Mouse (Mus musculus): ENCODE measurements around the gene Sgca. TPM values are rescaled to one million over a fixed set of nuclear protein-coding genes. Genes with fewer than 3 reads are reported as not detected.

Gene Sgca
- polyA plus RNA-seq, 1 experiment, result 303 TPM

GRCm38 (mm10) chr11:94987341-94987740 is 11.2 kb upstream of the Sgca start:
- Histone ChIP-seq H3K27me3 (ENCODE audit: control insufficient read depth, insufficient read depth, insufficient read length) (no peaks in the 10 kb centered on the region), H3K4me2 (ENCODE audit: low read depth) (no peak overlapping the region), H3K36me3 (ENCODE audit: control insufficient read depth, insufficient read depth) (no peaks in the 10 kb centered on the region), H3K79me2 (ENCODE audit: control insufficient read depth, insufficient read depth) (peaks cover 5% of the 10 kb centered on the region), H3ac (ENCODE audit: control insufficient read depth, insufficient read length) (no peak overlapping the region), H3K4me3 (no peak overlapping the region)
- TF ChIP-seq USF1 (IDR thresholded peaks at IDR 0.05; ENCODE audit: low read depth) (no peak), CEBPB (IDR thresholded peaks at IDR 0.05; ENCODE audit: insufficient read depth, poor library complexity, severe bottlenecking) (no peak), TCF12 (IDR thresholded peaks at IDR 0.05; ENCODE audit: insufficient read depth, poor library complexity, severe bottlenecking) (no peak), MAX (IDR thresholded peaks at IDR 0.05; ENCODE audit: low read depth) (no peak), MYOG (IDR thresholded peaks at IDR 0.05; ENCODE audit: control insufficient read depth in 1 of 3, insufficient read depth in 1 of 3, insufficient read length in 2 of 3, low read depth in 2 of 3) (no peak), POLR2A (IDR thresholded peaks at IDR 0.05; ENCODE audit: insufficient read length, low read depth) (no peak), MYOD1 (IDR thresholded peaks at IDR 0.05; ENCODE audit: control insufficient read depth in 1 of 3, insufficient read length in 2 of 3, low read depth in 2 of 3) (no peak), POLR2AphosphoS2 (IDR thresholded peaks at IDR 0.05; ENCODE audit: insufficient read length, low read depth) (no peak), TCF3 (IDR thresholded peaks at IDR 0.05; ENCODE audit: insufficient read length, low read depth) (no peak), SRF (IDR thresholded peaks at IDR 0.05; ENCODE audit: control insufficient read depth, insufficient read length, low read depth) (no peak), E2F4 (IDR thresholded peaks at IDR 0.05; ENCODE audit: insufficient read depth) (no peak), REST (IDR thresholded peaks at IDR 0.05; ENCODE audit: insufficient read depth, insufficient read length) (no peak)

- H3K36me3 ChIP-seq (ENCODE audit: control insufficient read depth, insufficient read depth), result no peaks in the 10 kb centered on the region
- no peak overlapping the region for H3K4me3 ChIP-seq
- H3ac ChIP-seq (ENCODE audit: control insufficient read depth, insufficient read length), result no peak overlapping the region
- no peaks in the 10 kb centered on the region for H3K27me3 ChIP-seq (ENCODE audit: control insufficient read depth, insufficient read depth, insufficient read length)
- no peaks in the 10 kb centered on the region for H3K79me2 ChIP-seq (ENCODE audit: control insufficient read depth, insufficient read depth)
- TF ChIP-seq TCF3 (IDR thresholded peaks at IDR 0.05; ENCODE audit: insufficient read length, low read depth) (no peak), TCF12 (IDR thresholded peaks at IDR 0.05; ENCODE audit: insufficient read depth, poor library complexity, severe bottlenecking) (no peak), MYOD1 (IDR thresholded peaks at IDR 0.05; ENCODE audit: control insufficient read depth in 1 of 3, insufficient read length in 2 of 3, low read depth in 2 of 3) (no peak), MAX (IDR thresholded peaks at IDR 0.05; ENCODE audit: low read depth) (no peak), SRF (IDR thresholded peaks at IDR 0.05; ENCODE audit: control insufficient read depth, insufficient read length, low read depth) (no peak), MYOG (IDR thresholded peaks at IDR 0.05; ENCODE audit: control insufficient read depth in 1 of 3, insufficient read depth in 1 of 3, insufficient read length in 2 of 3, low read depth in 2 of 3) (no peak), POLR2A (IDR thresholded peaks at IDR 0.05; ENCODE audit: insufficient read length, low read depth) (no peak), REST (IDR thresholded peaks at IDR 0.05; ENCODE audit: insufficient read depth, insufficient read length) (no peak), CEBPB (IDR thresholded peaks at IDR 0.05; ENCODE audit: insufficient read depth, poor library complexity, severe bottlenecking) (no peak), E2F4 (IDR thresholded peaks at IDR 0.05; ENCODE audit: insufficient read depth) (no peak), POLR2AphosphoS2 (IDR thresholded peaks at IDR 0.05; ENCODE audit: insufficient read length, low read depth) (no peak), USF1 (IDR thresholded peaks at IDR 0.05; ENCODE audit: low read depth) (no peak)
- no peak overlapping the region for H3K4me2 ChIP-seq (ENCODE audit: low read depth)
These were observed 10.3 kb upstream of the Sgca start for GRCm38 (mm10) chr11:94986435-94986834.

GRCm38 (mm10) chr11:94985822-94986221 is 9.7 kb upstream of the Sgca start:
- Histone ChIP-seq H3K4me2 (ENCODE audit: low read depth) (no peak overlapping the region), H3K79me2 (ENCODE audit: control insufficient read depth, insufficient read depth) (no peaks in the 10 kb centered on the region), H3K27me3 (ENCODE audit: control insufficient read depth, insufficient read depth, insufficient read length) (no peaks in the 10 kb centered on the region), H3K36me3 (ENCODE audit: control insufficient read depth, insufficient read depth) (no peaks in the 10 kb centered on the region), H3ac (ENCODE audit: control insufficient read depth, insufficient read length) (no peak overlapping the region), H3K4me3 (no peak overlapping the region)
- TF ChIP-seq MYOG (IDR thresholded peaks at IDR 0.05; ENCODE audit: control insufficient read depth in 1 of 3, insufficient read depth in 1 of 3, insufficient read length in 2 of 3, low read depth in 2 of 3), result no peak
- TF ChIP-seq USF1 (IDR thresholded peaks at IDR 0.05; ENCODE audit: low read depth), result no peak
- no peak for TF ChIP-seq TCF3 (IDR thresholded peaks at IDR 0.05; ENCODE audit: insufficient read length, low read depth)
- TF ChIP-seq SRF (IDR thresholded peaks at IDR 0.05; ENCODE audit: control insufficient read depth, insufficient read length, low read depth), result no peak
- no peak for TF ChIP-seq TCF12 (IDR thresholded peaks at IDR 0.05; ENCODE audit: insufficient read depth, poor library complexity, severe bottlenecking)
- no peak for TF ChIP-seq E2F4 (IDR thresholded peaks at IDR 0.05; ENCODE audit: insufficient read depth)
- TF ChIP-seq POLR2A (IDR thresholded peaks at IDR 0.05; ENCODE audit: insufficient read length, low read depth), result no peak
- no peak for TF ChIP-seq POLR2AphosphoS2 (IDR thresholded peaks at IDR 0.05; ENCODE audit: insufficient read length, low read depth)
- no peak for TF ChIP-seq CEBPB (IDR thresholded peaks at IDR 0.05; ENCODE audit: insufficient read depth, poor library complexity, severe bottlenecking)
- TF ChIP-seq REST (IDR thresholded peaks at IDR 0.05; ENCODE audit: insufficient read depth, insufficient read length), result no peak
- TF ChIP-seq MYOD1 (IDR thresholded peaks at IDR 0.05; ENCODE audit: control insufficient read depth in 1 of 3, insufficient read length in 2 of 3, low read depth in 2 of 3), result no peak
- TF ChIP-seq MAX (IDR thresholded peaks at IDR 0.05; ENCODE audit: low read depth), result no peak

GRCm38 (mm10) chr11:94985140-94985539 is 9.0 kb upstream of the Sgca start:
- H3K27me3 ChIP-seq (ENCODE audit: control insufficient read depth, insufficient read depth, insufficient read length), result no peaks in the 10 kb centered on the region
- no peaks in the 10 kb centered on the region for H3K36me3 ChIP-seq (ENCODE audit: control insufficient read depth, insufficient read depth)
- H3K4me3 ChIP-seq, result no peak overlapping the region
- TF ChIP-seq REST (IDR thresholded peaks at IDR 0.05; ENCODE audit: insufficient read depth, insufficient read length) (no peak), POLR2AphosphoS2 (IDR thresholded peaks at IDR 0.05; ENCODE audit: insufficient read length, low read depth) (no peak), MYOD1 (IDR thresholded peaks at IDR 0.05; ENCODE audit: control insufficient read depth in 1 of 3, insufficient read length in 2 of 3, low read depth in 2 of 3) (no peak), POLR2A (IDR thresholded peaks at IDR 0.05; ENCODE audit: insufficient read length, low read depth) (no peak), USF1 (IDR thresholded peaks at IDR 0.05; ENCODE audit: low read depth) (no peak), TCF12 (IDR thresholded peaks at IDR 0.05; ENCODE audit: insufficient read depth, poor library complexity, severe bottlenecking) (no peak), E2F4 (IDR thresholded peaks at IDR 0.05; ENCODE audit: insufficient read depth) (no peak)
- H3K79me2 ChIP-seq (ENCODE audit: control insufficient read depth, insufficient read depth), result no peaks in the 10 kb centered on the region
- no peak overlapping the region for H3K4me2 ChIP-seq (ENCODE audit: low read depth)
- H3ac ChIP-seq (ENCODE audit: control insufficient read depth, insufficient read length), result no peak overlapping the region

All from myocyte (in vitro differentiated cells).